Mouse (Mus musculus): ENCODE measurements around the gene Igsf11. TPM values are rescaled to one million over a fixed set of nuclear protein-coding genes. Genes with fewer than 3 reads are reported as not detected.

Igsf11 gene
- polyA plus RNA-seq, 1 experiment from 2014 or later = 2.0 TPM

- peak; percentile 78; the same call in 1 of the 2 replicates for ATAC-seq (ENCODE audit: low FRiP score, low TSS enrichment)
- Histone ChIP-seq H3K4me1 (ENCODE audit: control insufficient read depth, insufficient read depth, low read length) (0 out of 2 replicates have a peak, but pooled peaks cover 4% of the 10 kb centered on the region), H3K4me2 (replicated peaks; ENCODE audit: low read depth, low read length) (no peak overlapping the region), H3K4me3 (ENCODE audit: low read length) (no peak overlapping the region), H3K27ac (ENCODE audit: low read depth, low read length) (peak overlapping the region; percentile 8; the same call in 1 of the 2 replicates), H3K27me3 (ENCODE audit: control insufficient read depth, insufficient read depth, low read length) (no peaks in the 10 kb centered on the region), H3K9me3 (ENCODE audit: control insufficient read depth, low read length) (no peaks in the 10 kb centered on the region), H3K36me3 (ENCODE audit: control insufficient read depth, insufficient read depth, low read length) (no peaks in the 10 kb centered on the region), H3K9ac (ENCODE audit: low read depth, low read length) (no peak overlapping the region)
- WGBS = 70% methylated on average over 10 of the region's 10 CpGs
Measured at GRCm38 (mm10) chr16:38945581-38945981, 53.1 kb downstream of the Igsf11 start.

GRCm38 (mm10) chr16:38946453-38946852, 54.0 kb downstream of the Igsf11 start:
- WGBS = 56% methylated on average over 7 of the region's 7 CpGs
- no peak overlapping the region for H3K9ac ChIP-seq (ENCODE audit: low read depth, low read length)
- no peak overlapping the region for H3K27ac ChIP-seq (ENCODE audit: low read depth, low read length)

GRCm38 (mm10) chr16:38947141-38947879, 54.8 kb downstream of the Igsf11 start:
- WGBS = 76% methylated on average over 7 of the region's 7 CpGs
- Histone ChIP-seq H3K4me2 (replicated peaks; ENCODE audit: low read depth, low read length) (no peak overlapping the region), H3K9ac (ENCODE audit: low read depth, low read length) (no peak overlapping the region), H3K36me3 (ENCODE audit: control insufficient read depth, insufficient read depth, low read length) (no peaks in the 10 kb centered on the region), H3K27ac (ENCODE audit: low read depth, low read length) (no peak overlapping the region), H3K4me3 (ENCODE audit: low read length) (no peak overlapping the region), H3K27me3 (ENCODE audit: control insufficient read depth, insufficient read depth, low read length) (no peaks in the 10 kb centered on the region), H3K4me1 (ENCODE audit: control insufficient read depth, insufficient read depth, low read length) (0 out of 2 replicates have a peak, but pooled peaks cover 4% of the 10 kb centered on the region), H3K9me3 (ENCODE audit: control insufficient read depth, low read length) (no peaks in the 10 kb centered on the region)
- no peak for ATAC-seq (ENCODE audit: low FRiP score, low TSS enrichment)

More at GRCm38 (mm10) chr16:38946453-38946852, 54.0 kb downstream of the Igsf11 start:
- no peak for ATAC-seq (ENCODE audit: low FRiP score, low TSS enrichment)
- Histone ChIP-seq H3K27me3 (ENCODE audit: control insufficient read depth, insufficient read depth, low read length) (no peaks in the 10 kb centered on the region), H3K36me3 (ENCODE audit: control insufficient read depth, insufficient read depth, low read length) (no peaks in the 10 kb centered on the region), H3K9me3 (ENCODE audit: control insufficient read depth, low read length) (no peaks in the 10 kb centered on the region), H3K4me2 (replicated peaks; ENCODE audit: low read depth, low read length) (no peak overlapping the region), H3K4me1 (ENCODE audit: control insufficient read depth, insufficient read depth, low read length) (0 out of 2 replicates have a peak, but pooled peaks cover 4% of the 10 kb centered on the region), H3K4me3 (ENCODE audit: low read length) (no peak overlapping the region)

GRCm38 (mm10) chr16:38948441-38948840, 56.0 kb downstream of the Igsf11 start:
- Histone ChIP-seq H3K36me3 (ENCODE audit: control insufficient read depth, insufficient read depth, low read length) (no peaks in the 10 kb centered on the region), H3K27me3 (ENCODE audit: control insufficient read depth, insufficient read depth, low read length) (no peaks in the 10 kb centered on the region), H3K4me3 (ENCODE audit: low read length) (no peak overlapping the region), H3K9me3 (ENCODE audit: control insufficient read depth, low read length) (no peaks in the 10 kb centered on the region), H3K9ac (ENCODE audit: low read depth, low read length) (no peak overlapping the region), H3K4me2 (replicated peaks; ENCODE audit: low read depth, low read length) (no peak overlapping the region), H3K4me1 (ENCODE audit: control insufficient read depth, insufficient read depth, low read length) (0 out of 2 replicates have a peak, but pooled peaks cover 4% of the 10 kb centered on the region), H3K27ac (ENCODE audit: low read depth, low read length) (no peak overlapping the region)
- WGBS = 81% methylated on average over 5 of the region's 5 CpGs
- ATAC-seq (ENCODE audit: low FRiP score, low TSS enrichment) = no peak

GRCm38 (mm10) chr16:38952881-38953280, 60.4 kb downstream of the Igsf11 start:
- Histone ChIP-seq H3K9me3 (ENCODE audit: control insufficient read depth, low read length) (no peaks in the 10 kb centered on the region), H3K36me3 (ENCODE audit: control insufficient read depth, insufficient read depth, low read length) (no peaks in the 10 kb centered on the region), H3K4me3 (ENCODE audit: low read length) (no peak overlapping the region), H3K27ac (ENCODE audit: low read depth, low read length) (no peak overlapping the region), H3K4me2 (replicated peaks; ENCODE audit: low read depth, low read length) (no peak overlapping the region), H3K9ac (ENCODE audit: low read depth, low read length) (no peak overlapping the region), H3K4me1 (ENCODE audit: control insufficient read depth, insufficient read depth, low read length) (no peaks in the 10 kb centered on the region), H3K27me3 (ENCODE audit: control insufficient read depth, insufficient read depth, low read length) (no peaks in the 10 kb centered on the region)
- WGBS = 92% methylated on average over 3 of the region's 3 CpGs
- ATAC-seq (ENCODE audit: low FRiP score, low TSS enrichment) = no peak

GRCm38 (mm10) chr16:38953821-38954220, 61.4 kb downstream of the Igsf11 start:
- H3K27me3 ChIP-seq (ENCODE audit: control insufficient read depth, insufficient read depth, low read length) = no peaks in the 10 kb centered on the region
- H3K4me1 ChIP-seq (ENCODE audit: control insufficient read depth, insufficient read depth, low read length) = no peaks in the 10 kb centered on the region
- H3K36me3 ChIP-seq (ENCODE audit: control insufficient read depth, insufficient read depth, low read length) = no peaks in the 10 kb centered on the region
- H3K9me3 ChIP-seq (ENCODE audit: control insufficient read depth, low read length) = no peaks in the 10 kb centered on the region
- no peak overlapping the region for H3K4me3 ChIP-seq (ENCODE audit: low read length)
- 86% methylated on average over 6 of the region's 6 CpGs for WGBS
- H3K4me2 ChIP-seq (replicated peaks; ENCODE audit: low read depth, low read length) = no peak overlapping the region
- H3K27ac ChIP-seq (ENCODE audit: low read depth, low read length) = no peak overlapping the region
- no peak overlapping the region for H3K9ac ChIP-seq (ENCODE audit: low read depth, low read length)
- ATAC-seq (ENCODE audit: low FRiP score, low TSS enrichment) = no peak

GRCm38 (mm10) chr16:38954501-38955288, 62.2 kb downstream of the Igsf11 start:
- ATAC-seq (ENCODE audit: low FRiP score, low TSS enrichment) = no peak
- H3K36me3 ChIP-seq (ENCODE audit: control insufficient read depth, insufficient read depth, low read length) = no peaks in the 10 kb centered on the region
- H3K4me3 ChIP-seq (ENCODE audit: low read length) = no peak overlapping the region
- H3K27ac ChIP-seq (ENCODE audit: low read depth, low read length) = no peak overlapping the region
- no peaks in the 10 kb centered on the region for H3K4me1 ChIP-seq (ENCODE audit: control insufficient read depth, insufficient read depth, low read length)
- no peaks in the 10 kb centered on the region for H3K27me3 ChIP-seq (ENCODE audit: control insufficient read depth, insufficient read depth, low read length)
- no peak overlapping the region for H3K4me2 ChIP-seq (replicated peaks; ENCODE audit: low read depth, low read length)
- no peak overlapping the region for H3K9ac ChIP-seq (ENCODE audit: low read depth, low read length)
- 91% methylated on average over 16 of the region's 16 CpGs for WGBS
- H3K9me3 ChIP-seq (ENCODE audit: control insufficient read depth, low read length) = no peaks in the 10 kb centered on the region

GRCm38 (mm10) chr16:38955296-38955695, 62.8 kb downstream of the Igsf11 start:
- 87% methylated on average over 5 of the region's 5 CpGs for WGBS

GRCm38 (mm10) chr16:38958801-38959200, 66.3 kb downstream of the Igsf11 start:
- H3K9me3 ChIP-seq (ENCODE audit: control insufficient read depth, low read length) = no peaks in the 10 kb centered on the region
- no peak overlapping the region for H3K27ac ChIP-seq (ENCODE audit: low read depth, low read length)
- H3K4me1 ChIP-seq (ENCODE audit: control insufficient read depth, insufficient read depth, low read length) = no peaks in the 10 kb centered on the region
- no peaks in the 10 kb centered on the region for H3K27me3 ChIP-seq (ENCODE audit: control insufficient read depth, insufficient read depth, low read length)
- no peak overlapping the region for H3K4me2 ChIP-seq (replicated peaks; ENCODE audit: low read depth, low read length)
- no peak for ATAC-seq (ENCODE audit: low FRiP score, low TSS enrichment)
- no peaks in the 10 kb centered on the region for H3K36me3 ChIP-seq (ENCODE audit: control insufficient read depth, insufficient read depth, low read length)
- H3K4me3 ChIP-seq (ENCODE audit: low read length) = no peak overlapping the region
- 78% methylated on average over 9 of the region's 9 CpGs for WGBS
- H3K9ac ChIP-seq (ENCODE audit: low read depth, low read length) = no peak overlapping the region

More at GRCm38 (mm10) chr16:38955296-38955695, 62.8 kb downstream of the Igsf11 start:
- no peak overlapping the region for H3K27ac ChIP-seq (ENCODE audit: low read depth, low read length)
- no peak overlapping the region for H3K4me3 ChIP-seq (ENCODE audit: low read length)
- ATAC-seq (ENCODE audit: low FRiP score, low TSS enrichment) = no peak
- H3K27me3 ChIP-seq (ENCODE audit: control insufficient read depth, insufficient read depth, low read length) = no peaks in the 10 kb centered on the region
- no peaks in the 10 kb centered on the region for H3K9me3 ChIP-seq (ENCODE audit: control insufficient read depth, low read length)
- no peaks in the 10 kb centered on the region for H3K4me1 ChIP-seq (ENCODE audit: control insufficient read depth, insufficient read depth, low read length)
- no peaks in the 10 kb centered on the region for H3K36me3 ChIP-seq (ENCODE audit: control insufficient read depth, insufficient read depth, low read length)
- H3K4me2 ChIP-seq (replicated peaks; ENCODE audit: low read depth, low read length) = no peak overlapping the region
- H3K9ac ChIP-seq (ENCODE audit: low read depth, low read length) = no peak overlapping the region
